Mouse (Mus musculus): ENCODE data around the gene Phf20. TPM values are rescaled to one million over a fixed set of nuclear protein-coding genes. Genes with fewer than 3 reads are reported as not detected.

Gene Phf20
- polyA plus RNA-seq, 1 experiment: 13.4 TPM

DNA sequence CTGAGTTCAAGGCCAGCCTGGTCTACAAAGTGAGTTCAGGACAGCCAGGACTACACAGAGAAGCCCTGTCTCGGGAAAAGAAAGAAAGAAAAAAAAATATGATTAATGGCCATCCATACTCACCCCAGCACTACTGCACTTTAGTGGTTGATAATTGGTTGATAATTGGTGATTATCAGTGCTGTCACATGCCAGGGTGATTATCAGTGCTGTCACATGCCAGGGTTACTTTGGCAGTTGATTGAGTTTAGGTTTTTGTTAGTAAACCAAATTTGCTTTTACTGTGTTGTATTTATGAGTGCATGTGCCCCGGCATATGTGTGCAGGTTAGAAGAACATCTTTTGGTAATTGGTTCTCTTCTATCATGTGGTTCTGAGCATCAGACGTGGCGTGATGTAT is 105.8 kb downstream of the Phf20 start:
- H3K36me3 ChIP-seq (ENCODE audit: control insufficient read depth, insufficient read depth): peaks cover 22% of the 10 kb centered on the region
- no peak overlapping the region for H3K4me2 ChIP-seq (ENCODE audit: low read depth)
- no peaks in the 10 kb centered on the region for H3K79me2 ChIP-seq (ENCODE audit: control insufficient read depth, insufficient read depth)
- H3ac ChIP-seq (ENCODE audit: control insufficient read depth, insufficient read length): no peak overlapping the region
- TF ChIP-seq MAX (IDR thresholded peaks at IDR 0.05; ENCODE audit: low read depth): no peak
- TF ChIP-seq POLR2A (IDR thresholded peaks at IDR 0.05; ENCODE audit: insufficient read length, low read depth): no peak
- no peak for TF ChIP-seq TCF3 (IDR thresholded peaks at IDR 0.05; ENCODE audit: insufficient read length, low read depth)
- H3K4me3 ChIP-seq: no peak overlapping the region
- no peaks in the 10 kb centered on the region for H3K27me3 ChIP-seq (ENCODE audit: control insufficient read depth, insufficient read depth, insufficient read length)

DNA sequence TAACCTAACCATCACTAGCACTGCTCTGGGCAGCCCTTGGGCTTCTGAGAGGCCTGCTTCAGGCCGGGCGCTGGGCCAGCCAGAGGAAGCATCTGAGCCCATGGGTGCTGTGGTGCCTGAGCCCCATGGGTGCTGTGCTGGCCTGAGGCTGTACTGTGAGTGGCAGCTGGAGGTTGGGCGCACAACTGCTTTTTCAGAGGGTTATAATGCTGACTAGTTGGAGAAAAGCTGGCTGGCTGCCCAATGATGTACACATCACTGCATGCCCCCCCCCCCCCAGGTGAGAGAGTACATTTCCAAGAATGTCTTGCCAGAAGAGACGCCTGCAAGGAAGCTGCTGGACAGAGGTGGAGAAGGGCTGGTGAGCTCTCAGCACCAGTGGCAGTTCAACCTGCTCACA is 108.1 kb downstream of the Phf20 start:
- H3K79me2 ChIP-seq (ENCODE audit: control insufficient read depth, insufficient read depth): no peaks in the 10 kb centered on the region
- H3K36me3 ChIP-seq (ENCODE audit: control insufficient read depth, insufficient read depth): peaks cover 17% of the 10 kb centered on the region
- H3ac ChIP-seq (ENCODE audit: control insufficient read depth, insufficient read length): no peak overlapping the region
- no peak overlapping the region for H3K4me3 ChIP-seq
- H3K4me2 ChIP-seq (ENCODE audit: low read depth): no peak overlapping the region
- TF ChIP-seq REST (IDR thresholded peaks at IDR 0.05; ENCODE audit: insufficient read depth, insufficient read length) (no peak), TCF3 (IDR thresholded peaks at IDR 0.05; ENCODE audit: insufficient read length, low read depth) (no peak), CEBPB (IDR thresholded peaks at IDR 0.05; ENCODE audit: insufficient read depth, poor library complexity, severe bottlenecking) (no peak), MAX (IDR thresholded peaks at IDR 0.05; ENCODE audit: low read depth) (no peak), E2F4 (IDR thresholded peaks at IDR 0.05; ENCODE audit: insufficient read depth) (no peak), POLR2AphosphoS2 (IDR thresholded peaks at IDR 0.05; ENCODE audit: insufficient read length, low read depth) (no peak), MYOD1 (IDR thresholded peaks at IDR 0.05; ENCODE audit: control insufficient read depth in 1 of 3, insufficient read length in 2 of 3, low read depth in 2 of 3) (no peak), MYOG (IDR thresholded peaks at IDR 0.05; ENCODE audit: control insufficient read depth in 1 of 3, insufficient read depth in 1 of 3, insufficient read length in 2 of 3, low read depth in 2 of 3) (no peak), SRF (IDR thresholded peaks at IDR 0.05; ENCODE audit: control insufficient read depth, insufficient read length, low read depth) (no peak), TCF12 (IDR thresholded peaks at IDR 0.05; ENCODE audit: insufficient read depth, poor library complexity, severe bottlenecking) (no peak), USF1 (IDR thresholded peaks at IDR 0.05; ENCODE audit: low read depth) (no peak), POLR2A (IDR thresholded peaks at IDR 0.05; ENCODE audit: insufficient read length, low read depth) (no peak)
- no peaks in the 10 kb centered on the region for H3K27me3 ChIP-seq (ENCODE audit: control insufficient read depth, insufficient read depth, insufficient read length)

DNA sequence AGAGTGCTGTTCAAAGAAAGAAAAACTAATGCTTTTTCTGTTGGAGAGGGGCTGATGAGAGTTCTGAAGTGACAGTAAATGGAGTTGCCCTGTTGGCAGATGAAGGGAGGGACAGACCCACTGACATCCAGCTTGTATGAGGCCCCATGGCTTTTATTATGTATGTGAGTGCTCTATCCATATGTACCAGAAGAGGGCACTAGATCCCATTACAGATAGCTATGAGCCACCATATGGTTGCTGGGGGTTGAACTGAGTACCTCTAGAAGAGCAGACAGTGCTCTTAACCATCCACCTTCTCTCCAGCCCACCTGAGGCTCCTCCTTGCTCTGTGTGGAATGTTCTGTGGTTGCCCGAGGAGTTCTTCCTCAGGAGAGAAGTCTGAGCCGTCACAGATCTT is 109.6 kb downstream of the Phf20 start:
- Histone ChIP-seq H3ac (ENCODE audit: control insufficient read depth, insufficient read length) (no peak overlapping the region), H3K4me2 (ENCODE audit: low read depth) (no peak overlapping the region), H3K36me3 (ENCODE audit: control insufficient read depth, insufficient read depth) (peaks cover 13% of the 10 kb centered on the region), H3K27me3 (ENCODE audit: control insufficient read depth, insufficient read depth, insufficient read length) (no peaks in the 10 kb centered on the region), H3K4me3 (no peak overlapping the region), H3K79me2 (ENCODE audit: control insufficient read depth, insufficient read depth) (no peaks in the 10 kb centered on the region)
- TF ChIP-seq REST (IDR thresholded peaks at IDR 0.05; ENCODE audit: insufficient read depth, insufficient read length): no peak

DNA sequence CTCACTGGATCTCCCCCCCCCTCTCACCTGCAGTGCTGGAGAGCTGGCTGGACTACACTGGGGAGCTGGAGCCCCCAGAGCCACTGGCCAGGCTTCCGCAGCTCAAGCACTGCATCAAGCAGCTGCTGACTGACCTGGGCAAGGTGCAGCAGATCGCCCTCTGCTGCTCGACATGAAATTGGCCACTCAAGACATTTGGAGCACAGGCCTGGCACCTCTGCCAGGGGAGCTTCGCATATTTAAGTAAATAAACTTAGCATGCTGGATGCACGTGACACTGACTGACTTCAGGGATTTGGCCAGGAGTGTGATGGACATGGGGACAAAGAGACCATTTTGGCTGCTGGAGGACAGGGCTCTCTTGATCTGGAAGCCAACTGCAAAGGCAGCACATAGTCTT is 111.0 kb downstream of the Phf20 start:
- Histone ChIP-seq H3K27me3 (ENCODE audit: control insufficient read depth, insufficient read depth, insufficient read length) (no peaks in the 10 kb centered on the region), H3K4me2 (ENCODE audit: low read depth) (no peak overlapping the region), H3K79me2 (ENCODE audit: control insufficient read depth, insufficient read depth) (no peaks in the 10 kb centered on the region), H3K36me3 (ENCODE audit: control insufficient read depth, insufficient read depth) (peaks cover 13% of the 10 kb centered on the region), H3K4me3 (no peak overlapping the region), H3ac (ENCODE audit: control insufficient read depth, insufficient read length) (no peak overlapping the region)
- TF ChIP-seq CEBPB (IDR thresholded peaks at IDR 0.05; ENCODE audit: insufficient read depth, poor library complexity, severe bottlenecking) (no peak), POLR2AphosphoS2 (IDR thresholded peaks at IDR 0.05; ENCODE audit: insufficient read length, low read depth) (no peak), MYOG (IDR thresholded peaks at IDR 0.05; ENCODE audit: control insufficient read depth in 1 of 3, insufficient read depth in 1 of 3, insufficient read length in 2 of 3, low read depth in 2 of 3) (peak in 1 of 3 experiments; percentile 23), MYOD1 (IDR thresholded peaks at IDR 0.05; ENCODE audit: control insufficient read depth in 1 of 3, insufficient read length in 2 of 3, low read depth in 2 of 3) (peak in 1 of 3 experiments; percentile 27), TCF12 (IDR thresholded peaks at IDR 0.05; ENCODE audit: insufficient read depth, poor library complexity, severe bottlenecking) (no peak), REST (IDR thresholded peaks at IDR 0.05; ENCODE audit: insufficient read depth, insufficient read length) (no peak), USF1 (IDR thresholded peaks at IDR 0.05; ENCODE audit: low read depth) (no peak)

DNA sequence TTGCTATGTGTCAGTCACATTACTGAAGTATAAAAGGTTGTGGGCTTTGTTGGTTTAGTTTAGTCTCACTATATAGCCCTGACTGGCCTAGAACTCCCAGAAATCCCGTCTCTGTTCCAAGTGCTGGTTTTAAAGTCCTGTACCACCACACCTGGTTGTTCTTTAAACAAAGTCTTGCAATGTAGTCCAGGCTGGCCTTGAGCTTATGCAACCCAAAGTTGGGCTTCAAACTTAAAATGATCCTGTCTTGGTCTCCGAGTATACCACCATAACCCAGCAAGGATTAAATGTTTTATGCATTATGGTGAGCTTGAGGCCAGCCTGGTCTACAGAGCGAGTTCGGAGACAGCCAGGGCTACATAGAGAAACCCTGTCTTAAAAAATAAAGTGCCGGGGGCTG is 113.7 kb downstream of the Phf20 start:
- TF ChIP-seq SRF (IDR thresholded peaks at IDR 0.05; ENCODE audit: control insufficient read depth, insufficient read length, low read depth) (no peak), MAX (IDR thresholded peaks at IDR 0.05; ENCODE audit: low read depth) (no peak), POLR2AphosphoS2 (IDR thresholded peaks at IDR 0.05; ENCODE audit: insufficient read length, low read depth) (no peak), E2F4 (IDR thresholded peaks at IDR 0.05; ENCODE audit: insufficient read depth) (no peak), POLR2A (IDR thresholded peaks at IDR 0.05; ENCODE audit: insufficient read length, low read depth) (no peak), MYOD1 (IDR thresholded peaks at IDR 0.05; ENCODE audit: control insufficient read depth in 1 of 3, insufficient read length in 2 of 3, low read depth in 2 of 3) (no peak), TCF3 (IDR thresholded peaks at IDR 0.05; ENCODE audit: insufficient read length, low read depth) (no peak), CEBPB (IDR thresholded peaks at IDR 0.05; ENCODE audit: insufficient read depth, poor library complexity, severe bottlenecking) (no peak), REST (IDR thresholded peaks at IDR 0.05; ENCODE audit: insufficient read depth, insufficient read length) (no peak), USF1 (IDR thresholded peaks at IDR 0.05; ENCODE audit: low read depth) (no peak)
- no peak overlapping the region for H3ac ChIP-seq (ENCODE audit: control insufficient read depth, insufficient read length)
- H3K79me2 ChIP-seq (ENCODE audit: control insufficient read depth, insufficient read depth): no peaks in the 10 kb centered on the region
- H3K4me2 ChIP-seq (ENCODE audit: low read depth): no peak overlapping the region
- H3K4me3 ChIP-seq: no peak overlapping the region
- H3K27me3 ChIP-seq (ENCODE audit: control insufficient read depth, insufficient read depth, insufficient read length): no peaks in the 10 kb centered on the region
- H3K36me3 ChIP-seq (ENCODE audit: control insufficient read depth, insufficient read depth): peaks cover 5% of the 10 kb centered on the region
